Mouse (Mus musculus): ENCODE data around the gene Cbx4.
A peak's percentile ranks its signal among the peaks of the same experiment; 100 is the strongest.

Gene Cbx4

GRCm38 (mm10) chr11:119056301-119057211 lies 29.5 kb downstream of the Cbx4 start:
- no peak for DNase-seq

GRCm38 (mm10) chr11:119055571-119056131 lies 30.4 kb downstream of the Cbx4 start:
- no peak for DNase-seq

GRCm38 (mm10) chr11:119054351-119055345 lies 31.4 kb downstream of the Cbx4 start:
- no peak for DNase-seq

GRCm38 (mm10) chr11:119053738-119054350 lies 32.2 kb downstream of the Cbx4 start:
- DNase-seq, result no peak

GRCm38 (mm10) chr11:119053257-119053670 lies 32.8 kb downstream of the Cbx4 start:
- DNase-seq, result no peak

- DNase-seq, result no peak
Observed at GRCm38 (mm10) chr11:119052661-119053256, 33.3 kb downstream of the Cbx4 start.

GRCm38 (mm10) chr11:119051927-119052660 lies 33.9 kb downstream of the Cbx4 start:
- no peak for DNase-seq

- no peak for DNase-seq
Observed at GRCm38 (mm10) chr11:119051426-119051825, 34.6 kb downstream of the Cbx4 start.

- no peak for DNase-seq
Observed at GRCm38 (mm10) chr11:119050361-119050760, 35.7 kb downstream of the Cbx4 start.

GRCm38 (mm10) chr11:119048133-119048510 lies 37.9 kb downstream of the Cbx4 start:
- no peak for DNase-seq

- no peak for DNase-seq
Observed at GRCm38 (mm10) chr11:119047261-119048132, 38.5 kb downstream of the Cbx4 start.

- no peak for DNase-seq
Observed at GRCm38 (mm10) chr11:119046601-119047245, 39.3 kb downstream of the Cbx4 start.

- DNase-seq, result peak; percentile 26
Observed at GRCm38 (mm10) chr11:119044551-119045337, 41.3 kb downstream of the Cbx4 start.

GRCm38 (mm10) chr11:119043761-119044550 lies 42.1 kb downstream of the Cbx4 start:
- DNase-seq, result no peak

- DNase-seq, result no peak
Observed at GRCm38 (mm10) chr11:119043273-119043540, 42.8 kb downstream of the Cbx4 start.

GRCm38 (mm10) chr11:119042466-119043272 lies 43.4 kb downstream of the Cbx4 start:
- no peak for DNase-seq

- DNase-seq, result no peak
Observed at GRCm38 (mm10) chr11:119041750-119042465, 44.1 kb downstream of the Cbx4 start.
